Mouse (Mus musculus) gastrocnemius, postnatal 14 days (tissue): Measurements from ENCODE around the gene Ap1s1. TPM values are rescaled to one million over a fixed set of nuclear protein-coding genes. Genes with fewer than 3 reads are reported as not detected.

Experiments
- microRNA-seq, 2 experiments: library from miRNA; unstranded; fragments of <30 nt; microRNA quantifications; one replicate each; pipeline ENCODE4 v1.2.0; 2021
- total RNA-seq, 2 experiments: library from RNA; stranded (reverse); gene quantifications; 2 replicates each; pipeline ENCODE4 v1.2.3; 2021

Gene Ap1s1
- total RNA-seq, 2 experiments from 2014 or later, result 24.3 to 26.0 TPM

Small RNAs within 50 kb of the gene (microRNA-seq; reads per million reads assigned to microRNA genes)
- 4.0 to 8.0 reads per million in 2 experiments for gene Mir702

Other genes with a start within 250 kb of the Ap1s1 start
- gene Col26a1, start 162.9 kb downstream of the Ap1s1 start, total RNA-seq, result 10 to 100 TPM; 11.7 to 13.5 TPM
- 1 to 10 TPM; 5.4 to 6.2 TPM for gene Ift22, start 138.0 kb downstream of the Ap1s1 start, total RNA-seq
- gene Fis1, start 92.9 kb downstream of the Ap1s1 start, total RNA-seq, result 100 to 1,000 TPM; 154 to 159 TPM
- gene Cldn15, start 79.5 kb downstream of the Ap1s1 start, total RNA-seq, result 1 to 10 TPM; 2.0 to 2.1 TPM
- 10 to 100 TPM; 21.8 to 24.3 TPM for gene Plod3, start 59.1 kb downstream of the Ap1s1 start, total RNA-seq
- gene Znhit1, start 58.1 kb downstream of the Ap1s1 start, total RNA-seq, result 10 to 100 TPM; 49.2 to 51.1 TPM
- gene Vgf, start 19.7 kb downstream of the Ap1s1 start, total RNA-seq, result not detected
- gene Serpine1, start 26.1 kb upstream of the Ap1s1 start, total RNA-seq, result 1 to 10 TPM; 1.2 to 1.9 TPM
- gene Trim56, start 70.1 kb upstream of the Ap1s1 start, total RNA-seq, result 1 to 10 TPM; 7.6 to 9.1 TPM
- gene Muc3, start 103.2 kb upstream of the Ap1s1 start, total RNA-seq, result not detected
- under 1 TPM; 0.21 to 0.31 TPM for gene Muc3a, start 166.3 kb upstream of the Ap1s1 start, total RNA-seq
- gene Ache, start 241.4 kb upstream of the Ap1s1 start, total RNA-seq, result 10 to 100 TPM; 48.8 to 59.8 TPM
- 10 to 100 TPM; 30.5 to 36.3 TPM for gene Ufsp1, start 248.5 kb upstream of the Ap1s1 start, total RNA-seq